Mouse (Mus musculus) B cell, adult 2 months (primary cell): ENCODE measurements around the gene Ap4s1.

Experiments
- DNase-seq, 2 experiments: peaks; one replicate each; pipeline ENCODE4 v3.0.0; 2022

The Ap4s1 gene

DNA sequence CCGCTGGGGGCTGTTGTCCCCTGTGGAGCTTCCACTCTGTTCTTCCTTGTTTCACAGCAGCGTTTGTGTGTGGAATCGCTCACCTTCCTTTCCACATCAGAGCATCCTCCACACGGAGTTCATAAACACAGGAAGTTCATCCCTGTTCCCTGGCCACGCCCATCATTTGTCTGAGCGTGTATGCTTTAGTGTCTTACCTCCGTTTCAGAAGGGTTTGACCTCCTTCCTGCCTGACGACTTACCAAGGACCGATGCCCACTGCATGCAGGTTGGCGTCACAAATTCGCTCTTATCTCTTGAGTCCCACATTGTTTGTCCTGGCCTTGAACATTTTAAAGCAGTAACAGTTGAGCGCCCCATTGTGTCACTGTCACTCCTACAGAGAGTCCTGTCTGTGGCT lies 14.9 kb downstream of the Ap4s1 start:
- DNase-seq = no peak

DNA sequence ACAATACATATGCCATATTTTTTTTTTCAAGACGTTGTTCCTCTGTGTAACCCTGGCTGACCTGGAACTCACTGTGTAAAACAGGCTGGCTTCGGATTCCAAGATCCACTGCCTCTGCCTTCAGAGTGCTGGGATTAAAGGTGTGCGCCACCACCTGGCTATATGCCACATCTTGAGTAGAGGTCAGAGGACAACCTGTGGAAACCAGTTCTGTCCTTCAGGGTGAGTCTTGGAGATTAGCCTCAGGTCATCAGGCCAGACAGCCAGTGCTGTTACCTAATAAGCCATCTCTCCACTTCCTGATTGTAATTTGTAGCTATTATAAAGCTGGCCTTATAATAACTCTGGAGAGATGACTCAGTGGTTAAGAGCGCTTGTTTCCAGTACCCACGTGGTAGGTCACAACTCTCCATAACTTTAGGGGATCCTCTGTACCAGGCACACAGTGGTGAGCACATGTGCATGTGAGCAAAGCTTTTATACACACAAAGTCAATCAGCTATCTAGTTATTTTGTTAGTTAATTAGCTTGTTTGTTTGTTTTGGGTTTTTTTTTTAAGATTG lies 15.9 kb downstream of the Ap4s1 start:
- DNase-seq = no peak

DNA sequence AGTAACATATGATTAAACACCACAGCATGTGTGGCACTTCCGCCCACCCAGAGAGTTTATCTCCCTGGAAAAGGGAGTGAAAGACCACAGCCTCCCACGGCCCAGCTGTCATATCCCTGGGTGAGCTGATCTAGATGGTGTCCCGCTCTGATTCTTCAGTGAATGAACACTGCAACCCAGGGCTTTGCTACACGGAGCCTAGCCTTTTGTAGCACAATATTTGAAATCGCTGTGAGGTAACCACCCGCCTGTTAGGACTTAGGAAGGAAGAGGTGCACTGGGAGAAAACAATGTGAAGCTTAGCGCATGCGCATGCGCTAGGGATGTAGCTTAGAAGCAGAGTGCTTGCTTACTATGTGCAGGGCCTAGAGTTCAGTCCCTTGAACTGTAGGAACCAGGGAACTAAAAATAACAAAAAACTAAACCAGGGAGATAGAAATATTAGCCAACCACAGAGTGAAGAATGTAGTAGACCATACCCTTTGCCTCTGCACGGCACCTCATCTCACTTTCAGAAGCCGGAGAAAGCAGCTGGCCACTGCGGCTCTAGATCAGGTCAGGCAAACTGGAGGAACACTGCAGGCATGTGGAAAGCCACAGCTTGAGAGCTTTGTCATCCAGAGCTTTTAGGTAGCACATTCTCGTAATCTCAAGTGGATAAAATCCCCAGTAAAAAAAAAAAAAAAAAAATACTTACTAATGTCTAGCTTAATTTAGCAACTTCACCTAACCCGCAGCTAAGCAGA lies 18.3 kb downstream of the Ap4s1 start:
- no peak for DNase-seq

DNA sequence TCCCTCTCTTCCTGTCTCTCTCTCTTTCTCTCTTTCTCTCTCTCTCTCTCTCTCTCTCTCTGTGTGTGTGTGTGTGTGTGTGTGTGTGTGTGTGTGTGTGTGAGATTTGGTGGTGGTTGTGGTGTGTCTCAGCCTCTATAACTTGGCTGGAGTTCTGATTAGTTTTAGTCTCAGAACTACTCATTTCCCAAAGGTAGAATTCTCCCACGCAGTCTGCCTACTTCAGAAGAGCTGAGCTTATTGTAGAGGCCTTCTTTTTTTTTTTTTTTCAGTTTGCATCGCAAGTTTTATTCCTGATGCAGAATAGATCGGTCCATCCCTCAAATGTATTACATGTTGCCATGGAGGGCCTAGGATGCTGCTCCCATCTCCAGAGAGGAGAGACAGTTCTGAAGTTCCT lies 18.9 kb downstream of the Ap4s1 start:
- DNase-seq = no peak

DNA sequence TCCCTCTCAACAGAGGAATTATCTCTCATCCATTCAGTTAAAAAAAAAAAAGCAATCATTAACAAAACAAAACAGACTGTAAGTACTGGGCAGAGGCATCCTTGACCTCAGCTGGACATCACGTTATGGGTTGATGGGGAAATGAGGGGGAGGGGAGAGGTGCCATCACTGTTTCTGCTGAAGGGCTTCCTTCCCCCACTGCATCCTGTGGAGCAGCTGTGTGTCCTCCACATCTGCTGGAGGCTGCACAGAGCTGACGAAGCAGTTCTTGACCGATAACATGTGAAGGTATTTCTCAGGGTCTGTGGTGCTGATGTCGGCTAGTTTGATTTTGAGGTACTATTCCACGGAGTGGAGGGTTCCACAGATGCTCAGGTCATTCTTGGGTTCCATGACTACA lies 19.3 kb downstream of the Ap4s1 start:
- no peak for DNase-seq

DNA sequence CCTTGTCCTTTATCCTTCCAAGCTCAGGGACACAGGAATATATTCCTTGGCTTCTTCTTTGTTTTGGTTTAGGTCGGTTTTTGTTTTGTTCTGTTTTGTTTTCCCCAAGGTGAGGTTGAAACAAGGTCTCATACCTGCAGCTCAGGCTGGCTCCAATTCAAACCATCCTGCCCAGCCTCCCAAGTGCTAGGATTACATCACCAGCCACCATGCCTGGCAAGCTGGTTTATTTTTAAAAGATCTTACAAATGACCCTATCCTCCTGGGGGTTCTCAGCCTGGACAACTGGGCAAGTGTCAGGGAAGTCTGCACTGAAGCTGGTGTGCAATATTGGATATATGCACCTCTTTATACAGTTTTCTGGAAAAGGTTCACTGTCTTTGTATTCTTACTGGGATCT lies 21.9 kb downstream of the Ap4s1 start:
- DNase-seq = no peak

DNA sequence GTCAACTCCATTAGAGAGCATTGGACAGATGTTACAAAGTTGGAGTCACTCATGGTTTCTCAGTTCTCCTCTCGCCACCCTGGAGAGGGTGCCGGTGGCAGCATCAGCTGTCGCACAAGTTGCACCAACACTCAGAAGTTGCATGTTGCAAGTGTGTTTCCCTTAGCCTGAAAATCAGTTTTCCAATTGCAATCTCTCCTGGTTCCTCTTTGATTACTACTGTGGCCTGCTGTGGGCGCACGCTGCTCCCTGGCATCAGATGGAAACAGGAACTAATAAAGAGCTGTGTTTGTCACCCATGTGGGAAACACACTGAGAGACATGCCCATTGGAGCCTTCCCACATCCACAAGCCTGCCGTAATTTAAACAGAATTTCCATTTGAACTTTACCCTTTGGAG lies 27.8 kb downstream of the Ap4s1 start:
- no peak for DNase-seq

DNA sequence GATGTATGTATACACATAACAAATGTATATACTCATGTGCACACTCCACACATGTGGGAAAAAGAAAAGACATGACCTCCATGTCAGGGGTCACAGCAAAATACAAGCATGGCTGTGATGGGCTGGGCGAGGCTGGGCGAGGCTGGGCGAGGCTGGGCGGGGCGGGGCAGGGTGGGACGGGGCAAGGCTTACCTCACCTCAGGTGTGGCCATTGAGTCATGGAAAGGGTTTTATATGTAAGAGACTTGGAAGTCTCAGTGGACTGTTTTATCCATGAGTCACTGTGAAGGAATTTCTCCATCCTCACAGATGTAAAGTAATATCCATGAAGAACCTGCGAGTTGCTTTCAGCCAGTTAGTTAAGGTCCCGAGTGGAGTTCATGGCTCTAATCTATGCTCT lies 31.0 kb downstream of the Ap4s1 start:
- no peak for DNase-seq

DNA sequence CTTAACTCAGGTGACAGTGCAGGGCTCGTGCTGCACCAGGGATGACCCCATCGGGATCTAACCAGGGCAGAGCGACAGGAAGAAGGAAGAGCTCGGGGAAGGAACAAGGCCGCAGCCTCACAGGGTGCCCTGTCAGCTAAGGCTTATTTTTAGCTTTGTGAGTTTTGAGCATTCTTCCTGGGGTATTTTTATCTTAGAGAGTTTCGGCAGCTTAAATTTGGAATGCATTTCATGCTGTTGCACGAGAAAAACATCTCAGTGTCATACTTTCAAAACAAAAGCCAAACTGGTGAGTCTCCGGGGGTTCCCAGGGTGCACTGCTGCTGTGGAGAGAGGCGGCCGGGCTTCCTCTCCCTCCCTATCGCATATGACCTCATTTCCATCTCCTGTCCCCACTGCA lies 38.2 kb downstream of the Ap4s1 start:
- no peak for DNase-seq

DNA sequence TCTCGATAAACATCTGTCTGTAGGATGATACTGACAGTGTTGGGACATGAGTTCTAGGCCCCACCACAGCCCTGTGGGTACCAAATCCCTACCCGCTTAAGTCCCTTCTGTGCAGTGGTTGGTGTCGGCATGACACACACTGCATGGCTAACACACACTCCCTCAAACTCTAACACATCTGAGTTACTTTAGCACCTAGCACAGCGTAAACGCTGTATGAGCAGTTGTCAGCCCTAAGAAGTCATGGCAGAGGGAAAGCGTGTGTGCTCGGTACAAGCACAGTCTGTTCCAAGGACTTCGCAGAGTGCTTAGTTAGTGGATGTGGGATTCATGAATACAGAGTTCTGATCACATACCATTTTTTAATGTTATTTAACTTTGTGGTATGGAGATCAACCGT lies 39.0 kb downstream of the Ap4s1 start:
- no peak for DNase-seq

DNA sequence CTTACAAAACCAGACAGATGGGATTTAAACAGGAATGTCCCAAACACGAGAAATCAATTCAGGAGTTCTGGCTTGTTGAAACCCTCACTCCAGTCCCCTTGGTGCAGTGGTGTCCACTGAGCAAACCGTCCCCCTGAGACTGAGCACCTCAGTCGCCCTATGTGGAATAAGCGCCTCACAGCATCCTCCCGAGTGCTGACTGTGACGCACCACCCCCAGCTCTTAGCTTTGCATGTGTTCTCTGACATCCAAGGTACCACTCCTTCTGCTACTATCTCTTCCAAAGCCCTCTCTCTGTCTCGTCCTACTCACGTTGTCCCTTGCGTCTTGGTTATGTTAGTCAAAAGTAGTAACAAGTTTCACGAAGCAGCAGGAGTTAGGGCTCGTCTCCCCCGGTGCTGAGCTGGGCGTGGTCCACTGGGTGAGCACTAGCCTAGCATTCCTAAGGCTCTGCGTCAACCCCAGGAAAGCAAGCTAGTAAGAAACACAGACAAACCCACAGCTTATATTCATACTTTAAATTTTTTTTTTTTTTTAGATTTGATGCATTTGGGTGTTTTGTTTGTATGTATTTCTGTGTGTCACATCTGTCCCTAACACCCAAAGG lies 43.9 kb downstream of the Ap4s1 start:
- DNase-seq = no peak

DNA sequence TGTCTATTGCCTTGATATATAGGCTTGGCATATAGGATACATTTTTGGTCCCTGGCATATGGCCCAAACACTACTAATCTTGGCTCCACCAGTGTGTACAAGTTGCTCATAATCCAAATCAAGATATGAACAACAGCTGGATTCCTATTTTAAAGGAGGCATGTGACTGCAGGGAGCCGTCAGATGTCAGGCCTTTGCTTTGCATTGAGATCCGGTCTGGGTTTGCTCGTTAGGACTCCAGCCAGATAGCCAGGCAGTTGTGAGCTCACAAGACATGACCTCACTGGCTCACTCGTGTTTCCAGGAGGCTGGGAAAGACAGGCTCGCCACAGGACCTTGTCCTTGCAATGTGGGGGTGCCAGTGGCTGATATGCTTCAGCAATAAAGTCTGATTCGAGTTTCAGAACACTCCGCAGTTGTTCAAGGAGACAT lies 45.0 kb downstream of the Ap4s1 start:
- DNase-seq = no peak

DNA sequence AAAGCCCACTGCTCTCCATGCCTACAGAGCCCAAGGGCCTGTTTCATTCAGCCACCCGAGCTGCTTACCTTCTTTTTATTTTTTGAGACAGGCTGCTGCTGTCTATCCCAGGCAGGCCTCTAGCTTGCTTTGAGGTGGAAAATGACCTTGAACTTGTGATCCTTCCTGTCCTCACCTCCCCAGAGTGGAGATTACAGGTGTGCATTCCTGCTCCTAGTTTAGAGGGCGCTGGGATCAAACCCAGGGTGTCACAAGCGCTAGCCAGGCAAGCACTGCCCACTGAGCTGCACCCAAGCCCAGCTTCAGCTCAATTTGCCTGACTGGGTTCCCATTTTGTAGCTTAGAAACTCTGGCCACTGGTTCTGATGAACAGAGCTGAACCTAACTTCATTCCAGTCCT lies 45.5 kb downstream of the Ap4s1 start:
- no peak for DNase-seq

DNA sequence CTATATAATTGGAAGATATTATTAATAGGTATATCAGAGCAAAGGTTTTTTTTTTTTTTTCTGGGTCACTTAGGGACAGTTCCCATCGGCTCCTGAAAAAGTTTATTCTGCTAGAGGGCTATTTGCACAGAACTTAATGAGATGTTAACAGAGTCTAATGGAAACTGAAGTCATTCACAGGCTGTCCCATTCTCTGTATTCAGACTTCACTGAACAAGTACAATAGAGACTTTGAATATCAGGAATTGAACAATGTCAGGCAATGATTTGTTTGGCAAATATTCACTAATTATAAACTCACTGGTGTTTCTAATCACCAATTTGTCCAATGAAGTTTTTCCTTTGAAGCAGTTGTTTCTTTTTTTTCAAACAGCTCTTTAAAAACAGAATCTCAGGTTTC lies 46.0 kb downstream of the Ap4s1 start:
- no peak for DNase-seq

DNA sequence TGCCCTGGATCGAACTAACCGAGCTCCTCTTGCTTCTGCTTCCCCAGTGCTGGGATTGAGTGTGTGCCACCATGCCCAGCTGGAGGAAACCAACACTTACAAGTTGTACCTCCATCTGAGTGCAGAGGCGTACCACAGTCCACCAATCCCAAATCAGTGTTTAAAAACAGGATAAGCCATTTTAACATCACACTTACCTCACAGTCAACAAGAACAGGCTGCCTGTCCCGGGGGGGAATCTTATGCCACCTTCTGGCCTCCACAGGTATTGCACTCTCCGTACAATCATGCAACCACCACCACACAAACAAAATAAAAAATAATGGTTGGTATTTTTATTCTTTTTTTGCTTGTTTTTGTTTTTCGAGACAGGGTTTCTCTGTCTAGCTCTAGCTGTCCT lies 50.9 kb downstream of the Ap4s1 start:
- peak; percentile 62 to 67 for DNase-seq

DNA sequence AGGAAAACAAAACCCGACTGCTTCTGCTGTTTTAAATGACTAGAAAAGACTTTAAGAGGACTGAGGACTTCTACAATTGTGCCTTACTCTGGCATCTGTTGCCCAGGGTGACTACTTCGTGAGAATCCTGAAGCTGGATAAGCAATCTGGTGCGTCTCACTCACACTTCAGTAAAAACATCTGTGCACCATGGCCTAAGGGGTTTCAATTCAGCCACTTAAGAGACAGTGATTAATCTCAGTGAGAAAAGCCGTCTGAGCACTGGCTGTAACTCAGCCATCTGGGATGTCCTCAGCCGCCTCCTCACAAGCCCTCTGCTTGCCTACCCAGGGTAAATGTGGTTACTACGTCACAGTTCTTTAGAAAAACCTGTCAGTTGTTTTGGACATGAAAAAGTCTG lies 54.1 kb downstream of the Ap4s1 start:
- DNase-seq = no peak

DNA sequence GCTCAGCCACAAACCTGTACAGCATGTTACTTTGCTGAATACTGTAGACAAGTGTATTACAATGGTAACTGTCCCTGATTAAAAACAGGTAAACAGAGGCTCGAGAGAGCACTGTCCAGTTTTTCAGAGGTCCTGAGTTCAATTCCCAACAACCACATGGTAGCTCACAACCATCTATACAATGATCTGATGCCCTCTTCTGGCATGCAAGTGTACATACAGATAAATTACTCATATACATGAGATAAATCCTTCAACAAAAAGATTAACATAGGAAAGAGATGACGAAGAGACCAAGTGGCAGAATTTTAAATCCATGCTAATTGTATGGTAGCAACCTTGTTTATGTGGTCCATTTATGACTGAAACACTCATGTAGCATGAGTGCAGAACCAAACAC lies 56.5 kb downstream of the Ap4s1 start:
- DNase-seq = no peak

DNA sequence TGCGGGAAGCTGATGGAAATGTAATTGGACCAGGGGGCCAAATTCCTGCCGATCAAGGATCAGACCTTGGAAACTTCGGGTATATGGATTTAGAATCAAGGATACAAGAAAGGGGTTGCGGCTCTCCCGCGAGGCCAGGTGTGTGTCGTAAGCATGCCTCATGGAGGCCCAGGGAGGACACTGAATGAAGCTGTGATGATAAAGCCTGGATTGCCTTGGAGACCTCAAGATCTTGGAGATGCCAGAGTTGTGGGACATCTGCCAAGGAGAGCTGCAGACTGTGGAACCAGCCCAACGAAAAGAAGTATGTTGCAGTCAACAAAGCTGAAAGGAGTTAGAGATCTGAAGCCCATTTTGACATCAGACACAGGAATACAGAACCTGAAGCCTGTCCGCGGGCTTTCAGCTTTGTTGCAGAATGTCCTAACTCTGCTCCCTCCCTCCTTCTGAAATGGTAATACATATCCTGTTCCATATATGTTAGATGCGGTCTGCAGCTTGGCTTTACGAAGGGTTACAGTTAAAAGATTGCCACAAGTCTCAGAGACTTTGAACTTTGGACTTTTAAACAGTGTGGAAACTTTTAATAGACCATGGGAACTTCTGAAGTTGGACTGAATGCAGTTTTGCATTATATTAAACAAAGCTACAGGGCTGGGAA lies 65.2 kb downstream of the Ap4s1 start:
- no peak for DNase-seq

DNA sequence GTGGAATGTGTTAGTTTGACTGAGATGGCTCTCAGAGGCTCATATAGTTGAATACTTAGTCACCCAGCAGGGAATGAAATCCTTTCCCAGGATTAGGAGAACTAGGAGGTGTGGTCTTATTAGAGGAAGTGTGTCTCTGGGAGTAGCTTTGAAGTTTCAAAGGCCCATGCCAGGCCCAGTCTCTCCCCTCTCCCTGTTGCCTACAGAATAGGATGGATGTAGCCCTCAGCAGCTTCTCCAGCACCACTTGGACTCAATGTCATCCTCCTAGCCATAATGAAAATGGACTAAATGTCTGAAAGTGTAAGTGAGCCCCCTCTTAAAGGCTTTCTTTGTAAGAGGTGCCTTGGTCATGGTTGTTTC lies 65.7 kb downstream of the Ap4s1 start:
- no peak for DNase-seq

DNA sequence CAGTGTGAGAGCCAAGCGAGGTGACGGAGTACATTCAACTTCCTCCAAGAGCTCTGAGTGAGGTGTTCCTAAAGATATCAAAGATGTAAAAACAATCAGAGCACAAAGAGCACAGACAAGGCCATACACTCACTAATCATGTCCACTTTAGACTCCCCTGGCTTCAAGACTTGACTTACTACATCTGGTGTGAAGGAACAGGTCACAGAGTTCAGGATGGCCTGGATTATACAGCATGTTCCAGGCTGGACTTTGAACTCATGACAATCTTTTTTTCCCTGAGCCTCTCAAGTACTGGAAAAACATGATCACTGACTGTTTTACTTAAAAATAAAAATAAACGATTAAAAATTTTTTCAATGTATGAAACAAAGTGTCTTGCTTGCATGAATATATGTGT lies 68.5 kb downstream of the Ap4s1 start:
- DNase-seq = no peak

DNA sequence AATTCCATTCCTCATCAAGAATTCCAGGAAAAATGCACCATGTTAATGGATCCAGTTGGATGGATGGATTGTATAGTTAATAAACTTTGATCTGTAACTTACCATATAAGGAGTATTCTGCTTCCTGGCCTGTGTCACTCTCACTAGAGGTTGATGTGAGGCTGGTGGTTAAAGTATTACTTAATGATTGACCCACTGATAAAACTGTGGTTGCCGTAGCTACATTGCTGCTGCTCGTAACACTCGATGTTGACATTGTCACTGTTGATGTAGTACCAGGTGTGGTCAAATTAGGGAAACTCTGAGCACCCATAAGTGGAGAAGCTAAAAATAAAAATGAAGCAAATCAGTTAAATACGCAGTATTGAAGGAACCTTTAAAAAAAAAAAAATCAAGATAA lies 76.6 kb downstream of the Ap4s1 start:
- DNase-seq = no peak

DNA sequence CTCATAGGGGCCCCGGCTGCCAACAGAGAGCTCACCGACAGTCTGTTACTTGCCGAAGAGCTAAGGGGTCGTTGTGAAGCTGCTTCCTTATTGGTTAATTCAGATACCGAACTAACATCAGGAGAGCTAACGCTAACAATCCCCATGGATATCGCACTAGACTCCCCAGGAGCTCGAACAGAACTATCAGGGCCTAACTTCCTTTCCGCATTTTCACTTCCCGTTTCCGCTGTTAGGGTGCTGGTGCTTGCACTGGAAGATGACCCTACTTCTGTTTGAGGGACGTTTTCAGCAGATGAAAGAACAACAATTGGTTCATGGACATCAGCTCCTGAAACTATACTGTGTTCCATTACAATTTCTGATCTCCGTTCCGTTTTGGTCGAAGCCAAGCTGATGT lies 77.9 kb downstream of the Ap4s1 start:
- no peak for DNase-seq

DNA sequence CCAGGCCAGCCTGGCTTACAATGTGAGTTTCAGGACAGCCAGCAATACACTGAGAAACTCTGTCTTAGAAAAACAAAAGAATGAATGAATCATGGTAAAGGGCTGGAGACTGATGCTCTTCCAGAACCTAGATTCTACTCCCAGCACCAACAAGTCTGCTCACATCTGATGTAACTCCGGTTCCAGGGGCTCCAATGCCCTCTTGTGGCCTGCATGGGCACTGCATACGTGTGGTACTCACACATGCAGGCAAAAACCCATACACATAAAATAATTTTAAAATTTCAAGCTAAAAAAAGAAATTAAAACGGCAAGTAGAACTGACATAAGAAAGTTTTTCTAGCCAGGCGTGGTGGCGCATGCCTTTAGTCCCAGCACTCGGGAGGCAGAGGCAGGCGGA lies 94.0 kb downstream of the Ap4s1 start:
- DNase-seq = peak; percentile 53 to 58
